Mouse (Mus musculus): Measurements from ENCODE around the gene Klrb1b. TPM values are rescaled to one million over a fixed set of nuclear protein-coding genes. Genes with fewer than 3 reads are reported as not detected.

The Klrb1b gene
- 4.5 and 11.2 TPM in 2 replicates for total RNA-seq (2015)
- 2.6 and 3.6 TPM in 2 replicates for total RNA-seq (2017)

- peak; percentile 81 for ATAC-seq (ENCODE audit: poor library complexity, severe bottlenecking)
Measured at GRCm38 (mm10) chr6:128826132-128826531, at the start of gene Klrb1b, which contains the start of gene Gm44511. Gene Klrb1b, minus strand, starts transcription at chr6:128826331. Gene Gm44511, minus strand, starts transcription at chr6:128826315.

- no peak for ATAC-seq (ENCODE audit: poor library complexity, severe bottlenecking)
Measured at GRCm38 (mm10) chr6:128871910-128872610, 45.9 kb upstream of the Klrb1b start.

- ATAC-seq (ENCODE audit: poor library complexity, severe bottlenecking): no peak
Measured at GRCm38 (mm10) chr6:128868861-128869260, 42.7 kb upstream of the Klrb1b start.

GRCm38 (mm10) chr6:128857976-128858375 lies 31.8 kb upstream of the Klrb1b start:
- ATAC-seq (ENCODE audit: poor library complexity, severe bottlenecking): no peak

GRCm38 (mm10) chr6:128856250-128856649 lies 30.1 kb upstream of the Klrb1b start:
- ATAC-seq (ENCODE audit: poor library complexity, severe bottlenecking): peak; percentile 74

- no peak for ATAC-seq (ENCODE audit: poor library complexity, severe bottlenecking)
Measured at GRCm38 (mm10) chr6:128855477-128855876, 29.3 kb upstream of the Klrb1b start.

GRCm38 (mm10) chr6:128854895-128855294 lies 28.8 kb upstream of the Klrb1b start:
- no peak for ATAC-seq (ENCODE audit: poor library complexity, severe bottlenecking)

GRCm38 (mm10) chr6:128854024-128854820 lies 28.1 kb upstream of the Klrb1b start:
- ATAC-seq (ENCODE audit: poor library complexity, severe bottlenecking): peak; percentile 69

GRCm38 (mm10) chr6:128852766-128853165 lies 26.6 kb upstream of the Klrb1b start:
- ATAC-seq (ENCODE audit: poor library complexity, severe bottlenecking): no peak

GRCm38 (mm10) chr6:128851151-128851550 lies 25.0 kb upstream of the Klrb1b start:
- 0 out of 2 replicates have a peak, but pooled peaks have one; percentile 11 for ATAC-seq (ENCODE audit: poor library complexity, severe bottlenecking)

GRCm38 (mm10) chr6:128850671-128851070 lies 24.5 kb upstream of the Klrb1b start:
- no peak for ATAC-seq (ENCODE audit: poor library complexity, severe bottlenecking)

GRCm38 (mm10) chr6:128849902-128850301 lies 23.8 kb upstream of the Klrb1b start:
- peak; percentile 35 for ATAC-seq (ENCODE audit: poor library complexity, severe bottlenecking)

- ATAC-seq (ENCODE audit: poor library complexity, severe bottlenecking): no peak
Measured at GRCm38 (mm10) chr6:128847401-128847800, 21.3 kb upstream of the Klrb1b start.

- no peak for ATAC-seq (ENCODE audit: poor library complexity, severe bottlenecking)
Measured at GRCm38 (mm10) chr6:128845998-128846542, 19.9 kb upstream of the Klrb1b start.

- peak; percentile 66 for ATAC-seq (ENCODE audit: poor library complexity, severe bottlenecking)
Measured at GRCm38 (mm10) chr6:128845319-128845979, 19.3 kb upstream of the Klrb1b start.

GRCm38 (mm10) chr6:128844586-128845080 lies 18.5 kb upstream of the Klrb1b start:
- ATAC-seq (ENCODE audit: poor library complexity, severe bottlenecking): no peak

GRCm38 (mm10) chr6:128844131-128844530 lies 18.0 kb upstream of the Klrb1b start:
- ATAC-seq (ENCODE audit: poor library complexity, severe bottlenecking): no peak

- peak; percentile 29 for ATAC-seq (ENCODE audit: poor library complexity, severe bottlenecking)
Measured at GRCm38 (mm10) chr6:128843479-128843992, 17.4 kb upstream of the Klrb1b start.

GRCm38 (mm10) chr6:128842945-128843478 lies 16.9 kb upstream of the Klrb1b start:
- ATAC-seq (ENCODE audit: poor library complexity, severe bottlenecking): peak; percentile 51

- ATAC-seq (ENCODE audit: poor library complexity, severe bottlenecking): no peak
Measured at GRCm38 (mm10) chr6:128842356-128842944, 16.3 kb upstream of the Klrb1b start.

All from megakaryocyte, adult 5-6 weeks (primary cell).